Mouse (Mus musculus): ENCODE measurements around the gene Pitpnm3. TPM values are rescaled to one million over a fixed set of nuclear protein-coding genes. Genes with fewer than 3 reads are reported as not detected.

Gene Pitpnm3
- polyA plus RNA-seq, 1 experiment from 2014 or later, result 0.01 TPM

DNA sequence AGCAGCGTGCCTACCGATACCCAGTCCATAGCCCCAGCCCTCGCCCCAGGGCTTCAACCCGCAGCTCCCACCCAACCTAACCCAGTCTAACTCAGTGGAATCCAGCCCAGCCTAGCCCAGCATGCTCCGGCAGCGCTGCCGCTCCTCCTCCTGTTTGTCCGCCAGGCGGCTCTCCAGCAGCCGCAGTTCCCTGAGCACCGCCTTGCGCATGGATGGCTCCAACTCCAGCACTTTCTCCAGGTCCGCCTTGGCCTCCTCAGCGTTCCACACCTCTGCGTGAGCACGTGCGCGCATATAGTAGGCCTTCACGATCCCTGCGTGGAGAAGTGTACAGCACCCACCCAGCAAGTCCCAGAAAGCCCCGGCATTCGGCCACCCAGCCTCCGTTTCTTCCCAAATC is 106.4 kb downstream of the Pitpnm3 start:
- H3K27me3 ChIP-seq (ENCODE audit: control insufficient read depth, insufficient read depth, low read depth, low read length), result peaks cover 3% of the 10 kb centered on the region; the same call in 1 of the 2 replicates
- 28% methylated on average over 23 of the region's 23 CpGs for WGBS (ENCODE audit: insufficient replicate concordance)
- no peak overlapping the region for H3K4me3 ChIP-seq (ENCODE audit: low read depth, low read length)
- H3K4me2 ChIP-seq (ENCODE audit: low read depth, low read length), result no peak overlapping the region
- no peaks in the 10 kb centered on the region for H3K9me3 ChIP-seq (replicated peaks; ENCODE audit: control insufficient read depth, low read length)
- H3K36me3 ChIP-seq (ENCODE audit: control insufficient read depth, insufficient read depth), result no peaks in the 10 kb centered on the region
- no peaks in the 10 kb centered on the region for H3K4me1 ChIP-seq (ENCODE audit: control insufficient read depth, low read depth, low read length)
- no peak for ATAC-seq (ENCODE audit: low read depth)
- H3K9ac ChIP-seq (ENCODE audit: low read depth, low read length), result no peak overlapping the region
- no peak overlapping the region for H3K27ac ChIP-seq (ENCODE audit: low read length)

DNA sequence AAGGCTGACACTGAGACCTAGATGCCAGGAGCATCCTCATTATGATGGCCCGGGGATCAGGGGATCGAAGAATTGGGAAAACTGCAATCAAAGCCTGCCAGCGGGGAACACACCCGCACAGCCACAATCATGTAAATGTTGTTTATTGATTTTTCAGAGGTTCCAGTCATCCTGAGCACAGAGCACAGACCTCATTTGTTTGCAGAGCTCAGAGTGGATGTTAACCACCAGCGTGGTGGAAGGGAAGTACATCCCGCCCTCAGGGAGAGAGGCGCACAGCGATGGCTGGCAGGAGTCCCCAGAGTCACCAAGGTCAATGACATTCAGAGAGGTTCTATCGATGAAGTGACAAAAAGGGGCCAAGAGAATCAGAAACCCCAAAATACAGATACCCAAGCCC is 107.7 kb downstream of the Pitpnm3 start:
- WGBS (ENCODE audit: insufficient replicate concordance), result 59% methylated on average over 9 of the region's 9 CpGs
- Histone ChIP-seq H3K4me2 (ENCODE audit: low read depth, low read length) (no peak overlapping the region), H3K4me1 (ENCODE audit: control insufficient read depth, low read depth, low read length) (no peaks in the 10 kb centered on the region), H3K9ac (ENCODE audit: low read depth, low read length) (no peak overlapping the region), H3K27me3 (ENCODE audit: control insufficient read depth, insufficient read depth, low read depth, low read length) (peaks cover 3% of the 10 kb centered on the region; the same call in 1 of the 2 replicates), H3K4me3 (ENCODE audit: low read depth, low read length) (no peak overlapping the region), H3K36me3 (ENCODE audit: control insufficient read depth, insufficient read depth) (no peaks in the 10 kb centered on the region), H3K9me3 (replicated peaks; ENCODE audit: control insufficient read depth, low read length) (no peaks in the 10 kb centered on the region), H3K27ac (ENCODE audit: low read length) (no peak overlapping the region)
- peak; percentile 77 for ATAC-seq (ENCODE audit: low read depth)

DNA sequence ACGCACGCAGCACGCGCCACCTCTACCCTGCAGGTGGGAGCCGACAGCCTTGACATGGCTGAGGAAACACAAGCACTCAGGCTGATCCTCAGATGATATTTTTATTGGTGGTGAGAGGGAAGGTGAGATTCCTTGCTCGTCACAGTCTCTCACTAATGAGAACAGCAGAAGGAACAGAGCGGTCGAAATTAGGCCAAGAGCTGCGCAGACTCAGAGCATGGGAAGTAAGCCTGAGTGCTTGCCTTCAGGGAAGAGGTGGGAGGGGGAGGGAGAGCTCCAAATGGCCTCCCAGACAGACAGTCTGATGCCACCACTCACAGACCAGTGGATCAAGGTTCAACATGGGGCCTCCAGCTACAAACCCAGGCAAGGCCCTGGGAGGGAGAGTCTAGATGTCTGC is 109.1 kb downstream of the Pitpnm3 start:
- ATAC-seq (ENCODE audit: low read depth), result no peak
- Histone ChIP-seq H3K4me2 (ENCODE audit: low read depth, low read length) (no peak overlapping the region), H3K36me3 (ENCODE audit: control insufficient read depth, insufficient read depth) (no peaks in the 10 kb centered on the region), H3K4me1 (ENCODE audit: control insufficient read depth, low read depth, low read length) (no peaks in the 10 kb centered on the region), H3K27me3 (ENCODE audit: control insufficient read depth, insufficient read depth, low read depth, low read length) (peaks cover 3% of the 10 kb centered on the region; the same call in 1 of the 2 replicates), H3K9ac (ENCODE audit: low read depth, low read length) (no peak overlapping the region), H3K4me3 (ENCODE audit: low read depth, low read length) (no peak overlapping the region), H3K9me3 (replicated peaks; ENCODE audit: control insufficient read depth, low read length) (no peaks in the 10 kb centered on the region), H3K27ac (ENCODE audit: low read length) (no peak overlapping the region)
- 72% methylated on average over 9 of the region's 9 CpGs for WGBS (ENCODE audit: insufficient replicate concordance)

DNA sequence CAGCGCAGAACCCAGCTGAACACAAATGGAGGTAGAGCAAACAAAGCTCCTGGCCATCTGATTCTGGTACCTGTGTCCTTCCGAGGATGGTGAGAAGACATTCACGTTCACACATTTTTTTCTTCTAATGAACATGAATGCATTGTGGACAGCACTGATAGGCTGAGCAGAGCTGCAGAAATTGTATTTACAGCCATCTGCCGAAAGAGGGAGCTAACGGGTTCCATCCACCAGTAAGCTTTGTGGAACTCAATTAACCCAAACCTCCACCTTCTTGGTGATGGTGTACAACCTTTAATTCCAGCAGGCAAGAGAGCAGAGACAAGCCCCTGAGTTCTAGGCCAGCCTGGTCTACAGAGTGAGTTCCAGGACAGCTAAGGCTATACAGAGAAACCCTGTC is 109.7 kb downstream of the Pitpnm3 start:
- no peak for ATAC-seq (ENCODE audit: low read depth)
- no peak overlapping the region for H3K9ac ChIP-seq (ENCODE audit: low read depth, low read length)
- H3K9me3 ChIP-seq (replicated peaks; ENCODE audit: control insufficient read depth, low read length), result no peaks in the 10 kb centered on the region
- H3K36me3 ChIP-seq (ENCODE audit: control insufficient read depth, insufficient read depth), result no peaks in the 10 kb centered on the region
- H3K4me2 ChIP-seq (ENCODE audit: low read depth, low read length), result no peak overlapping the region
- no peak overlapping the region for H3K27ac ChIP-seq (ENCODE audit: low read length)
- peaks cover 3% of the 10 kb centered on the region; the same call in 1 of the 2 replicates for H3K27me3 ChIP-seq (ENCODE audit: control insufficient read depth, insufficient read depth, low read depth, low read length)
- H3K4me1 ChIP-seq (ENCODE audit: control insufficient read depth, low read depth, low read length), result no peaks in the 10 kb centered on the region
- H3K4me3 ChIP-seq (ENCODE audit: low read depth, low read length), result no peak overlapping the region
- WGBS (ENCODE audit: insufficient replicate concordance), result 24% methylated on average over 5 of the region's 5 CpGs

DNA sequence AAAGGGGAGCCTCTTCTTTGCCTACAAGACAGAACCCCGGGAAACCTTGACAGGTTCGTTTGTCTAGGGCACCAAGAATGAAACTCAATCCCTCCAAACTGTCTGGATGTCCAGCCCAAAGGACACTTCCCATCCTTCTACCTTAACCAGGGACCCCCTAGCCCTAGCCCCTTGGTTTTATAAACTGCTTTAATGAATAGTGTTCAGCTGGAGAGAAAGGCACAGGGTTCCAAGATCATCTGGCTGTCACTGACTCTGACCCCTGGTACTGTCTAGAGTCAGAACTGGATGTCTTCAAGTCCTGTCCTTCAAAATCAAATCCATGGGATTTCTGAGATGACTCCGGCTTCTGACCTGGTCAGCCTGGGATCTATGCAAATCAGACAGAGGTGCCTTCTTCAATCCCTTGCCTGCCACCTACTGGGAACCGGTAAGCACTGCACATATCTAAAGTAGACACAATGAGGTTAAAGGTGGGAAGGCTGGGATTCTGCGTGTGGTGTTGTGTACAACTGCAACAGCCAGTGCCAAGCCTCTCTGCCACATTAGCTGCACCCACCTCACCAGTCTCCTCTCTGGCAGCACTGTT is 111.3 kb downstream of the Pitpnm3 start:
- H3K4me1 ChIP-seq (ENCODE audit: control insufficient read depth, low read depth, low read length), result no peaks in the 10 kb centered on the region
- no peak overlapping the region for H3K4me2 ChIP-seq (ENCODE audit: low read depth, low read length)
- WGBS (ENCODE audit: insufficient replicate concordance), result 21% methylated on average over 5 of the region's 5 CpGs
- no peak overlapping the region for H3K4me3 ChIP-seq (ENCODE audit: low read depth, low read length)
- no peak for ATAC-seq (ENCODE audit: low read depth)
- H3K27ac ChIP-seq (ENCODE audit: low read length), result no peak overlapping the region
- H3K36me3 ChIP-seq (ENCODE audit: control insufficient read depth, insufficient read depth), result no peaks in the 10 kb centered on the region
- H3K9me3 ChIP-seq (replicated peaks; ENCODE audit: control insufficient read depth, low read length), result no peaks in the 10 kb centered on the region
- no peak overlapping the region for H3K9ac ChIP-seq (ENCODE audit: low read depth, low read length)
- H3K27me3 ChIP-seq (ENCODE audit: control insufficient read depth, insufficient read depth, low read depth, low read length), result peaks cover 3% of the 10 kb centered on the region; the same call in 1 of the 2 replicates

DNA sequence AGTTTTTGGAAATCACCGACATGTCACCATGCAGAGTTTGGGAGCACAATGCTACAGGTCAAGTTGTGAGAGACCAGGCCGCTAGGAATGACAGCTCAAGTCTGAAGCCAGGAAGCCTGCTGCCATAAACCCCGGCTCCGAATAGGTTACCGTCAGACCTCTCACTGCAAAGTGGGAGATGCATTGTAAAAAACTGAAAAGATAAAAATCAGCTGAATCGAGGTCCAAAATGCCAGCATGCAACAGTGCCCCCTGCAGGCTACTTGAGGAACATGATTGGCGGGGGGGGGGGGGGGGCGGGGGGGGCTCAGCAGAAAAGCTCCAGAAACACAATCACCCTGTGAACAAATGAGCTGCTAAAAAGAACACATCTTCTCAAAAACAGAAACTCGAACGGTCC is 112.0 kb downstream of the Pitpnm3 start:
- H3K4me1 ChIP-seq (ENCODE audit: control insufficient read depth, low read depth, low read length), result no peaks in the 10 kb centered on the region
- no peak overlapping the region for H3K27ac ChIP-seq (ENCODE audit: low read length)
- no peak overlapping the region for H3K4me2 ChIP-seq (ENCODE audit: low read depth, low read length)
- WGBS (ENCODE audit: insufficient replicate concordance), result 28% methylated on average over 9 of the region's 10 CpGs
- no peaks in the 10 kb centered on the region for H3K36me3 ChIP-seq (ENCODE audit: control insufficient read depth, insufficient read depth)
- H3K9ac ChIP-seq (ENCODE audit: low read depth, low read length), result no peak overlapping the region
- no peak overlapping the region for H3K4me3 ChIP-seq (ENCODE audit: low read depth, low read length)
- H3K27me3 ChIP-seq (ENCODE audit: control insufficient read depth, insufficient read depth, low read depth, low read length), result no peaks in the 10 kb centered on the region
- no peak for ATAC-seq (ENCODE audit: low read depth)
- no peaks in the 10 kb centered on the region for H3K9me3 ChIP-seq (replicated peaks; ENCODE audit: control insufficient read depth, low read length)

DNA sequence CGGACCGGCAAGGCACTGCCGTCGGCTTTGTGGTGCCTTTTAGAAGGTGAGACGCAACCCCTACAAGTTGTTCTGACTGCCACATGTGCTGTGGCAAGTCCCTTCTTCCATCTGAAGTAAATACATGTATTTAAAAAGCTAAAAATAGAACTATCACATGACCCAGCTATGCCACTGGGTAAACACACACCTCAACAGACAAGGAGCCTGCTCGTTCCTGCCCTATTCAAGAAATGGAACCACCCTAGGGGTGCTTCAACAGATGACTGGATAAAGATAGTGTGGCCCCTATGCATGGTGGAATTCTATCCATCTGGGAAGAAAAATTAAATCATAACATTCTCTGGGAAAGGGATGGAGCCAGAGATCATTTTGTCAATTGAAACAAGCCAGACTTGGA is 112.8 kb downstream of the Pitpnm3 start:
- no peak overlapping the region for H3K4me3 ChIP-seq (ENCODE audit: low read depth, low read length)
- H3K27ac ChIP-seq (ENCODE audit: low read length), result no peak overlapping the region
- no peak overlapping the region for H3K4me2 ChIP-seq (ENCODE audit: low read depth, low read length)
- H3K9ac ChIP-seq (ENCODE audit: low read depth, low read length), result no peak overlapping the region
- no peak for ATAC-seq (ENCODE audit: low read depth)
- no peaks in the 10 kb centered on the region for H3K9me3 ChIP-seq (replicated peaks; ENCODE audit: control insufficient read depth, low read length)
- H3K27me3 ChIP-seq (ENCODE audit: control insufficient read depth, insufficient read depth, low read depth, low read length), result no peaks in the 10 kb centered on the region
- no peaks in the 10 kb centered on the region for H3K36me3 ChIP-seq (ENCODE audit: control insufficient read depth, insufficient read depth)
- H3K4me1 ChIP-seq (ENCODE audit: control insufficient read depth, low read depth, low read length), result no peaks in the 10 kb centered on the region
- WGBS (ENCODE audit: insufficient replicate concordance), result 75% methylated on average over 6 of the region's 6 CpGs

DNA sequence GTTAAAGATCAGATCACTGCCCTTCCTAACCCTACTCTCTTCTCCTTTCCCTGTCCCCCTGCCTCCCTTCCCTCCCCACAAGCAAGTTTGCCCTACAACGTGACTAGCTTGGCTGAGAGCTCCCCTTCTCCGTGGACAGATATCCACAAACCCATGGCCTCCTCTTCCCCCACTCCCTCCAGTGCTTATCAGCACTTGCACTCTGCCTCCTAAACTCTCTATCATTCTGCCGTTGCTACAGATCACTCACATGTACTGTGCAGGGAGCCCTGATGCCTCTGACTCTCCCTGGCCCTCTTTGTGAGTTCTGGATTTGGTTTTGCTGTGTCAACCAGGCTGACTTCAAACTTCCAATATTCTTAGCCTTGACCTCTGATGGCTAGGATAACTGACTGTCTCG is 114.6 kb downstream of the Pitpnm3 start:
- H3K4me2 ChIP-seq (ENCODE audit: low read depth, low read length), result no peak overlapping the region

DNA sequence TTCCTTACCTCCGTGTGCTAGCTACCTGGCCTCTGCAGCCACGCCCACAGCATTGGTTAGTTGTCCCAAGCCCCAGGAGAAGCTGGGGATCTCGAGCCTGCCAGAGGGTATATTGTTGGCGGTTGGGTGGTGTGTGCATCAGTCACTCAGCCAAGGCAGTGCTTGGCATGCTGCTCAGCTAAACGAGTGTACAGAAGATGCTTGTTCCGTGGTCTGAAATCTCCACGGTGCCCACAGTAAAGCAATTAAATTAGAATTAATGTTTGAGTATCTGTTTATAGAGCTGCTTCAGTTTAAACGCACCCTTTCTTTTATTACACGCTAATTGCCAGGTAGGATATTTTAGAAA is 118.4 kb downstream of the Pitpnm3 start:
- H3K36me3 ChIP-seq (ENCODE audit: control insufficient read depth, insufficient read depth), result no peaks in the 10 kb centered on the region
- H3K4me1 ChIP-seq (ENCODE audit: control insufficient read depth, low read depth, low read length), result no peaks in the 10 kb centered on the region
- no peak overlapping the region for H3K4me2 ChIP-seq (ENCODE audit: low read depth, low read length)
- no peaks in the 10 kb centered on the region for H3K9me3 ChIP-seq (replicated peaks; ENCODE audit: control insufficient read depth, low read length)
- no peaks in the 10 kb centered on the region for H3K27me3 ChIP-seq (ENCODE audit: control insufficient read depth, insufficient read depth, low read depth, low read length)
- no peak overlapping the region for H3K4me3 ChIP-seq (ENCODE audit: low read depth, low read length)
- H3K9ac ChIP-seq (ENCODE audit: low read depth, low read length), result no peak overlapping the region
- 61% methylated on average over 9 of the region's 9 CpGs for WGBS (ENCODE audit: insufficient replicate concordance)
- H3K27ac ChIP-seq (ENCODE audit: low read length), result no peak overlapping the region
- ATAC-seq (ENCODE audit: low read depth), result no peak

More for the DNA sequence above, 114.6 kb downstream of the Pitpnm3 start:
- no peak overlapping the region for H3K9ac ChIP-seq (ENCODE audit: low read depth, low read length)
- no peak overlapping the region for H3K4me3 ChIP-seq (ENCODE audit: low read depth, low read length)
- H3K36me3 ChIP-seq (ENCODE audit: control insufficient read depth, insufficient read depth), result no peaks in the 10 kb centered on the region
- peak; percentile 64; the same call in 1 of the 2 replicates for ATAC-seq (ENCODE audit: low read depth)
- no peaks in the 10 kb centered on the region for H3K9me3 ChIP-seq (replicated peaks; ENCODE audit: control insufficient read depth, low read length)
- H3K27me3 ChIP-seq (ENCODE audit: control insufficient read depth, insufficient read depth, low read depth, low read length), result no peaks in the 10 kb centered on the region
- no peak overlapping the region for H3K27ac ChIP-seq (ENCODE audit: low read length)
- H3K4me1 ChIP-seq (ENCODE audit: control insufficient read depth, low read depth, low read length), result no peaks in the 10 kb centered on the region
- 21% methylated on average over 4 of the region's 4 CpGs for WGBS (ENCODE audit: insufficient replicate concordance)
